Mouse (Mus musculus) liver, embryonic 11.5 days (tissue): Measurements from ENCODE around the gene Ppfibp1. TPM values are rescaled to one million over a fixed set of nuclear protein-coding genes. Genes with fewer than 3 reads are reported as not detected.
A peak's percentile ranks its signal among the peaks of the same experiment; 100 is the strongest.

Experiments
- ATAC-seq: fragments of 200-750 bp; cut with Nextera tagmentation; replicated peaks from 2 replicates; pipeline ENCODE4 v1.8.0; 2017; ENCODE audit warnings: moderate number of reproducible peaks, mild to moderate bottlenecking, moderate TSS enrichment, moderate library complexity; ENCODE audit not compliant: low FRiP score
- DNase-seq: peaks from one replicate; pipeline ENCODE4 v3.0.0-alpha.2; 2017; ENCODE audit warnings: low spot score
- H3K27ac ChIP-seq: fragments of 300-500 bp; sonication (generic); 2 replicates; pipeline ENCODE4 v1.5.1; 2014; ENCODE audit warnings: mild to moderate bottlenecking, low read depth, low read length, control low read depth
- H3K27me3 ChIP-seq: fragments of 300-500 bp; sonication (generic); replicated peaks from 2 replicates; pipeline ENCODE4 v1.6.1; 2014; ENCODE audit warnings: low read length, mixed read lengths; ENCODE audit not compliant: control insufficient read depth, insufficient read depth
- H3K36me3 ChIP-seq: fragments of 300-500 bp; sonication (generic); 2 replicates; pipeline ENCODE4 v1.6.1; 2014; ENCODE audit warnings: mild to moderate bottlenecking, low read length, moderate library complexity, mixed read lengths; ENCODE audit not compliant: control insufficient read depth, insufficient read depth
- H3K4me1 ChIP-seq: fragments of 300-500 bp; sonication (generic); replicated peaks from 2 replicates; pipeline ENCODE4 v1.6.1; 2014; ENCODE audit warnings: low read length, mixed read lengths; ENCODE audit not compliant: control insufficient read depth, insufficient read depth
- H3K4me2 ChIP-seq: fragments of 300-500 bp; sonication (generic); 2 replicates; pipeline ENCODE4 v1.6.1; 2014; ENCODE audit warnings: mild to moderate bottlenecking, control low read depth, moderate library complexity
- H3K4me3 ChIP-seq: fragments of 300-500 bp; sonication (generic); 2 replicates; pipeline ENCODE4 v1.5.1; 2014; ENCODE audit warnings: low read depth, low read length, control low read depth
- H3K9ac ChIP-seq: fragments of 300-500 bp; sonication (generic); 2 replicates; pipeline ENCODE4 v1.6.1; 2014; ENCODE audit warnings: low read depth, low read length, control low read depth
- H3K9me3 ChIP-seq: fragments of 300-500 bp; sonication (generic); 2 replicates; pipeline ENCODE4 v1.6.1; 2016; ENCODE audit warnings: low read length, inconsistent platforms, mixed read lengths; ENCODE audit not compliant: control insufficient read depth
- WGBS: fragments of 180-500 bp; shearing (Covaris S2); extraction: QIAGEN DNeasy Blood & Tissue Kit; methylation state at CpG from one replicate; pipeline ENCODE4 v1.1.7; 2014; 5-methylcytosine and 5-hydroxymethylcytosine counted together
- polyA plus RNA-seq: library from polyadenylated mRNA; unstranded; fragments of >200 nt; fragmentation: Nextera tagmentation; extraction: Ambion mirVana; gene quantifications from 2 replicates; pipeline ENCODE4 v1.2.1, GENCODE M21; 2014

The Ppfibp1 gene
- polyA plus RNA-seq, 1 experiment from 2014 or later, result 31.1 TPM

- H3K4me2 ChIP-seq, result no peak overlapping the region
- ATAC-seq, result no peak
- H3K27me3 ChIP-seq, result no peaks in the 10 kb centered on the region
- no peaks in the 10 kb centered on the region for H3K4me1 ChIP-seq
- H3K36me3 ChIP-seq, result no peaks in the 10 kb centered on the region
- H3K9ac ChIP-seq, result no peak overlapping the region
- H3K4me3 ChIP-seq, result no peak overlapping the region
- H3K27ac ChIP-seq, result no peak overlapping the region
- H3K9me3 ChIP-seq, result peaks cover 8% of the 10 kb centered on the region; the same call in 1 of the 2 replicates
- DNase-seq, result no peak
- WGBS, result 84% methylated on average over 2 of the region's 2 CpGs
Measured at GRCm38 (mm10) chr6:146876820-146877219, 11.5 kb upstream of the Ppfibp1 start.

- Histone ChIP-seq H3K9me3 (peaks cover 8% of the 10 kb centered on the region; the same call in 1 of the 2 replicates), H3K4me1 (no peaks in the 10 kb centered on the region), H3K27me3 (no peaks in the 10 kb centered on the region), H3K36me3 (no peaks in the 10 kb centered on the region), H3K27ac (peak overlapping the region; percentile 19; the same call in 1 of the 2 replicates), H3K4me3 (no peak overlapping the region), H3K4me2 (no peak overlapping the region), H3K9ac (no peak overlapping the region)
- no peak for DNase-seq
- ATAC-seq, result no peak
- 78% methylated on average over 12 of the region's 12 CpGs for WGBS
Measured at GRCm38 (mm10) chr6:146877425-146878045, 10.8 kb upstream of the Ppfibp1 start.

- no peaks in the 10 kb centered on the region for H3K27me3 ChIP-seq
- H3K4me2 ChIP-seq, result no peak overlapping the region
- H3K36me3 ChIP-seq, result no peaks in the 10 kb centered on the region
- DNase-seq (no peak), ATAC-seq (no peak)
- H3K4me3 ChIP-seq, result no peak overlapping the region
- H3K4me1 ChIP-seq, result no peaks in the 10 kb centered on the region
- no peak overlapping the region for H3K27ac ChIP-seq
- 58% methylated on average over 10 of the region's 10 CpGs for WGBS
- no peak overlapping the region for H3K9ac ChIP-seq
- peaks cover 8% of the 10 kb centered on the region; the same call in 1 of the 2 replicates for H3K9me3 ChIP-seq
Measured at GRCm38 (mm10) chr6:146878926-146879325, 9.4 kb upstream of the Ppfibp1 start.

- Histone ChIP-seq H3K4me1 (no peaks in the 10 kb centered on the region), H3K4me2 (no peak overlapping the region), H3K36me3 (no peaks in the 10 kb centered on the region), H3K27ac (no peak overlapping the region), H3K27me3 (no peaks in the 10 kb centered on the region), H3K9me3 (peaks cover 8% of the 10 kb centered on the region; the same call in 1 of the 2 replicates), H3K9ac (no peak overlapping the region), H3K4me3 (no peak overlapping the region)
- no peak for DNase-seq
- no peak for ATAC-seq
- WGBS, result 82% methylated on average over 9 of the region's 9 CpGs
Measured at GRCm38 (mm10) chr6:146879856-146880255, 8.4 kb upstream of the Ppfibp1 start.

GRCm38 (mm10) chr6:146880296-146880695 is 8.0 kb upstream of the Ppfibp1 start:
- Histone ChIP-seq H3K27me3 (no peaks in the 10 kb centered on the region), H3K4me2 (no peak overlapping the region), H3K4me1 (no peaks in the 10 kb centered on the region), H3K27ac (no peak overlapping the region), H3K9me3 (peaks cover 8% of the 10 kb centered on the region; the same call in 1 of the 2 replicates), H3K4me3 (no peak overlapping the region), H3K36me3 (no peaks in the 10 kb centered on the region), H3K9ac (no peak overlapping the region)
- DNase-seq (no peak), ATAC-seq (no peak)
- WGBS, result 70% methylated on average over 4 of the region's 4 CpGs

- ATAC-seq (no peak), DNase-seq (no peak)
- peaks cover 3% of the 10 kb centered on the region; the same call in 1 of the 2 replicates for H3K9me3 ChIP-seq
- no peaks in the 10 kb centered on the region for H3K36me3 ChIP-seq
- no peak overlapping the region for H3K4me2 ChIP-seq
- no peak overlapping the region for H3K9ac ChIP-seq
- H3K4me3 ChIP-seq, result no peak overlapping the region
- no peaks in the 10 kb centered on the region for H3K27me3 ChIP-seq
- H3K4me1 ChIP-seq, result no peaks in the 10 kb centered on the region
- H3K27ac ChIP-seq, result no peak overlapping the region
- WGBS, result 55% methylated on average over 13 of the region's 13 CpGs
Measured at GRCm38 (mm10) chr6:146881896-146882770, 6.2 kb upstream of the Ppfibp1 start.

- H3K9ac ChIP-seq, result no peak overlapping the region
- ATAC-seq (no peak), DNase-seq (no peak)
- H3K4me2 ChIP-seq, result no peak overlapping the region
- H3K9me3 ChIP-seq, result no peaks in the 10 kb centered on the region
- H3K27me3 ChIP-seq, result no peaks in the 10 kb centered on the region
- no peak overlapping the region for H3K4me3 ChIP-seq
- no peaks in the 10 kb centered on the region for H3K36me3 ChIP-seq
- H3K27ac ChIP-seq, result no peak overlapping the region
- no peaks in the 10 kb centered on the region for H3K4me1 ChIP-seq
- WGBS, result 59% methylated on average over 2 of the region's 2 CpGs
Measured at GRCm38 (mm10) chr6:146883426-146883825, 4.9 kb upstream of the Ppfibp1 start.

GRCm38 (mm10) chr6:146884171-146884570 is 4.1 kb upstream of the Ppfibp1 start:
- ATAC-seq (no peak), DNase-seq (no peak)
- H3K27me3 ChIP-seq, result no peaks in the 10 kb centered on the region
- no peaks in the 10 kb centered on the region for H3K9me3 ChIP-seq
- no peak overlapping the region for H3K27ac ChIP-seq
- WGBS, result 85% methylated on average over 3 of the region's 3 CpGs
- H3K4me2 ChIP-seq, result no peak overlapping the region
- no peak overlapping the region for H3K9ac ChIP-seq
- H3K36me3 ChIP-seq, result no peaks in the 10 kb centered on the region
- H3K4me1 ChIP-seq, result 0 out of 2 replicates have a peak, but pooled peaks cover 4% of the 10 kb centered on the region
- H3K4me3 ChIP-seq, result no peak overlapping the region
